Mouse (Mus musculus): ENCODE measurements around the gene Cryzl1. TPM values are rescaled to one million over a fixed set of nuclear protein-coding genes. Genes with fewer than 3 reads are reported as not detected.

The Cryzl1 gene
- polyA plus RNA-seq, 1 experiment from 2014 or later, result 70.3 TPM

- no peak overlapping the region for H3K4me2 ChIP-seq
- H3K27me3 ChIP-seq, result no peaks in the 10 kb centered on the region
- peaks cover 19% of the 10 kb centered on the region for H3K4me1 ChIP-seq (replicated peaks)
- ATAC-seq (ENCODE audit: insufficient number of reproducible peaks, insufficient read depth, low FRiP score, low TSS enrichment, low read depth), result no peak
- WGBS, result 86% methylated on average over 6 of the region's 6 CpGs
- no peak overlapping the region for H3K9ac ChIP-seq (replicated peaks)
- no peaks in the 10 kb centered on the region for H3K36me3 ChIP-seq
- H3K9me3 ChIP-seq, result no peaks in the 10 kb centered on the region
- H3K4me3 ChIP-seq (replicated peaks), result no peak overlapping the region
- no peak overlapping the region for H3K27ac ChIP-seq
Measured at GRCm38 (mm10) chr16:91738505-91738904, 9.7 kb upstream of the Cryzl1 start.

GRCm38 (mm10) chr16:91736046-91736816 is 7.5 kb upstream of the Cryzl1 start:
- Histone ChIP-seq H3K4me2 (no peak overlapping the region), H3K36me3 (no peaks in the 10 kb centered on the region), H3K27ac (no peak overlapping the region), H3K27me3 (no peaks in the 10 kb centered on the region), H3K4me1 (replicated peaks) (peaks cover 21% of the 10 kb centered on the region), H3K9me3 (no peaks in the 10 kb centered on the region), H3K4me3 (replicated peaks) (no peak overlapping the region), H3K9ac (replicated peaks) (no peak overlapping the region)
- ATAC-seq (ENCODE audit: insufficient number of reproducible peaks, insufficient read depth, low FRiP score, low TSS enrichment, low read depth), result no peak
- 82% methylated on average over 7 of the region's 7 CpGs for WGBS

GRCm38 (mm10) chr16:91734771-91735170 is 6.0 kb upstream of the Cryzl1 start:
- ATAC-seq (ENCODE audit: insufficient number of reproducible peaks, insufficient read depth, low FRiP score, low TSS enrichment, low read depth), result no peak
- 64% methylated on average over 5 of the region's 5 CpGs for WGBS
- no peak overlapping the region for H3K4me3 ChIP-seq (replicated peaks)
- H3K27ac ChIP-seq, result no peak overlapping the region
- no peak overlapping the region for H3K4me2 ChIP-seq
- H3K36me3 ChIP-seq, result no peaks in the 10 kb centered on the region
- no peak overlapping the region for H3K9ac ChIP-seq (replicated peaks)
- peaks cover 24% of the 10 kb centered on the region for H3K4me1 ChIP-seq (replicated peaks)
- no peaks in the 10 kb centered on the region for H3K9me3 ChIP-seq
- no peaks in the 10 kb centered on the region for H3K27me3 ChIP-seq

GRCm38 (mm10) chr16:91732816-91733215 is 4.0 kb upstream of the Cryzl1 start:
- no peak for ATAC-seq (ENCODE audit: insufficient number of reproducible peaks, insufficient read depth, low FRiP score, low TSS enrichment, low read depth)
- no peak overlapping the region for H3K4me3 ChIP-seq (replicated peaks)
- H3K27me3 ChIP-seq, result no peaks in the 10 kb centered on the region
- H3K9ac ChIP-seq (replicated peaks), result no peak overlapping the region
- 67% methylated on average over 2 of the region's 2 CpGs for WGBS
- no peak overlapping the region for H3K4me2 ChIP-seq
- no peaks in the 10 kb centered on the region for H3K9me3 ChIP-seq
- peaks cover 26% of the 10 kb centered on the region for H3K4me1 ChIP-seq (replicated peaks)
- H3K27ac ChIP-seq, result no peak overlapping the region
- H3K36me3 ChIP-seq, result no peaks in the 10 kb centered on the region

- no peak for ATAC-seq (ENCODE audit: insufficient number of reproducible peaks, insufficient read depth, low FRiP score, low TSS enrichment, low read depth)
Measured at GRCm38 (mm10) chr16:91730446-91730845, 1.7 kb upstream of the Cryzl1 start.

GRCm38 (mm10) chr16:91729821-91730441 is 1.2 kb upstream of the Cryzl1 start:
- H3K4me2 ChIP-seq, result peak overlapping the region; percentile 76
- H3K9ac ChIP-seq (replicated peaks), result peak overlapping the region; percentile 93
- H3K4me1 ChIP-seq (replicated peaks), result peaks cover 28% of the 10 kb centered on the region
- ATAC-seq (ENCODE audit: insufficient number of reproducible peaks, insufficient read depth, low FRiP score, low TSS enrichment, low read depth), result no peak
- peak overlapping the region; percentile 96 for H3K4me3 ChIP-seq (replicated peaks)
- no peaks in the 10 kb centered on the region for H3K27me3 ChIP-seq
- 1% methylated on average over 42 of the region's 44 CpGs for WGBS
- peak overlapping the region; percentile 93 for H3K27ac ChIP-seq
- no peaks in the 10 kb centered on the region for H3K9me3 ChIP-seq
- H3K36me3 ChIP-seq, result peaks cover 3% of the 10 kb centered on the region; the same call in 1 of the 2 replicates

More at GRCm38 (mm10) chr16:91730446-91730845, 1.7 kb upstream of the Cryzl1 start:
- Histone ChIP-seq H3K9me3 (no peaks in the 10 kb centered on the region), H3K36me3 (no peaks in the 10 kb centered on the region), H3K4me1 (replicated peaks) (peaks cover 31% of the 10 kb centered on the region), H3K4me3 (replicated peaks) (peak overlapping the region; percentile 96), H3K9ac (replicated peaks) (peak overlapping the region; percentile 93), H3K4me2 (peak overlapping the region; percentile 76), H3K27me3 (no peaks in the 10 kb centered on the region), H3K27ac (no peak overlapping the region)
- under 1% methylated on average over 11 of the region's 11 CpGs for WGBS

GRCm38 (mm10) chr16:91729066-91729482 is 299 bp upstream of the Cryzl1 start, which contains the start of gene Itsn1:
Itsn1 (plus strand) TSS chr16:91729281.
- Histone ChIP-seq H3K9me3 (no peaks in the 10 kb centered on the region), H3K9ac (replicated peaks) (peak within 1 kb of the TSS; percentile 93), H3K4me3 (replicated peaks) (peak within 1 kb of the TSS; percentile 96), H3K4me2 (peak within 1 kb of the TSS; percentile 78), H3K27me3 (no peaks in the 10 kb centered on the region), H3K27ac (peak within 1 kb of the TSS; percentile 93), H3K4me1 (replicated peaks) (peaks cover 21% of the 10 kb centered on the region), H3K36me3 (peaks cover 11% of the 10 kb centered on the region; the same call in 1 of the 2 replicates)
- peak; percentile 94 for ATAC-seq (ENCODE audit: insufficient number of reproducible peaks, insufficient read depth, low FRiP score, low TSS enrichment, low read depth)
- WGBS, result under 1% methylated on average over 33 of the region's 33 CpGs

GRCm38 (mm10) chr16:91727433-91727832 is 1.3 kb downstream of the Cryzl1 start:
- WGBS, result 93% methylated on average over 15 of the region's 15 CpGs
- no peak for ATAC-seq (ENCODE audit: insufficient number of reproducible peaks, insufficient read depth, low FRiP score, low TSS enrichment, low read depth)
- Histone ChIP-seq H3K27me3 (no peaks in the 10 kb centered on the region), H3K4me1 (replicated peaks) (peaks cover 21% of the 10 kb centered on the region), H3K9ac (replicated peaks) (peak overlapping the region; percentile 58), H3K36me3 (peaks cover 11% of the 10 kb centered on the region; the same call in 1 of the 2 replicates), H3K4me3 (replicated peaks) (peak overlapping the region; percentile 96), H3K9me3 (no peaks in the 10 kb centered on the region), H3K4me2 (peak overlapping the region; percentile 78), H3K27ac (no peak overlapping the region)

GRCm38 (mm10) chr16:91724247-91724646 is 4.5 kb downstream of the Cryzl1 start:
- Histone ChIP-seq H3K36me3 (peaks cover 30% of the 10 kb centered on the region; the same call in 1 of the 2 replicates), H3K9ac (replicated peaks) (no peak overlapping the region), H3K27me3 (no peaks in the 10 kb centered on the region), H3K9me3 (no peaks in the 10 kb centered on the region), H3K4me2 (no peak overlapping the region), H3K4me1 (replicated peaks) (peaks cover 11% of the 10 kb centered on the region), H3K27ac (no peak overlapping the region), H3K4me3 (replicated peaks) (no peak overlapping the region)
- 52% methylated on average over 3 of the region's 3 CpGs for WGBS
- ATAC-seq (ENCODE audit: insufficient number of reproducible peaks, insufficient read depth, low FRiP score, low TSS enrichment, low read depth), result no peak

GRCm38 (mm10) chr16:91717399-91717798 is 11.4 kb downstream of the Cryzl1 start:
- Histone ChIP-seq H3K4me1 (replicated peaks) (no peaks in the 10 kb centered on the region), H3K27ac (no peak overlapping the region), H3K4me3 (replicated peaks) (no peak overlapping the region), H3K4me2 (no peak overlapping the region), H3K36me3 (peaks cover 81% of the 10 kb centered on the region), H3K9me3 (no peaks in the 10 kb centered on the region), H3K27me3 (no peaks in the 10 kb centered on the region), H3K9ac (replicated peaks) (no peak overlapping the region)
- whole genome bisulfite sequencing, result 78% methylated on average over 4 of the region's 4 CpGs
- no peak for ATAC-seq (ENCODE audit: insufficient number of reproducible peaks, insufficient read depth, low FRiP score, low TSS enrichment, low read depth)

GRCm38 (mm10) chr16:91716927-91717349 is 11.8 kb downstream of the Cryzl1 start:
- H3K9ac ChIP-seq (replicated peaks), result no peak overlapping the region
- H3K4me3 ChIP-seq (replicated peaks), result no peak overlapping the region
- no peaks in the 10 kb centered on the region for H3K4me1 ChIP-seq (replicated peaks)
- 86% methylated on average over 11 of the region's 11 CpGs for WGBS
- peaks cover 85% of the 10 kb centered on the region for H3K36me3 ChIP-seq
- no peak overlapping the region for H3K4me2 ChIP-seq
- H3K9me3 ChIP-seq, result no peaks in the 10 kb centered on the region
- ATAC-seq (ENCODE audit: insufficient number of reproducible peaks, insufficient read depth, low FRiP score, low TSS enrichment, low read depth), result no peak
- no peak overlapping the region for H3K27ac ChIP-seq
- no peaks in the 10 kb centered on the region for H3K27me3 ChIP-seq

Data from limb, embryonic 12.5 days (tissue).